Mouse (Mus musculus): ENCODE measurements around the gene Zbtb40.

DNA sequence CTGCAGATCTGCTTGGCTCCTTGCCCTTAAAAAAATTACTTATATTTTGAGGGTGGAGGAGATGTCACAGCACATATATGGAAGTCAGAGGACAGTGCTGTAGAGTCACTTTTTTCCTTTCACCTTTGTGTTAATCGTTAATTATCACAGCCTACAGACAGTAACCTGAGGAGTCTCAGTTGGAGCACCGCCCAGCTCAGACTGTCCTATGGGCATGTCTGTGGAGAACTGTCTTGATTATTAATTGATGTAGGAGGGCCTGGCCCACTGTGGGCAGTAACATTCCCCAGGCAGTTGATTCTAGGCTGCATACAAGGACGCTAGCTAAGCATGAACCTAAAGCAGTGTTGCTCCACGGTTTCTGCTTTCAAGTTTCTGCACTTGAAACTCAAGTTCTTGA, 16.1 kb downstream of the Zbtb40 start:
- TF ChIP-seq CTCF (conservative IDR thresholded peaks at IDR 0.05 in 1 of 2, IDR thresholded peaks at IDR 0.05 in 1 of 2; ENCODE audit: low read depth in 2 of 2, low read length in 2 of 2) (no peak), JUND (conservative IDR thresholded peaks at IDR 0.05; ENCODE audit: low read depth, low read length) (no peak), POLR2A (IDR thresholded peaks at IDR 0.05; ENCODE audit: low read depth, low read length) (no peak), GABPA (IDR thresholded peaks at IDR 0.05; ENCODE audit: insufficient replicate concordance, low read depth, low read length) (no peak), SIN3A (IDR thresholded peaks at IDR 0.05; ENCODE audit: low read length) (no peak), TBP (conservative IDR thresholded peaks at IDR 0.05; ENCODE audit: low read depth, low read length) (no peak), MAFK (IDR thresholded peaks at IDR 0.05; ENCODE audit: insufficient replicate concordance, low read length) (no peak), UBTF (IDR thresholded peaks at IDR 0.05; ENCODE audit: low read depth, low read length) (no peak), ZC3H11A (IDR thresholded peaks at IDR 0.05; ENCODE audit: low read depth, low read length) (no peak), IRF4 (IDR thresholded peaks at IDR 0.05; ENCODE audit: low read depth, low read length) (no peak), ZKSCAN1 (IDR thresholded peaks at IDR 0.05; ENCODE audit: borderline replicate concordance, low read depth, low read length) (no peak), EP300 (IDR thresholded peaks at IDR 0.05; ENCODE audit: low read length) (no peak)

All from CH12.LX (cell line).